Mouse (Mus musculus) liver, postnatal 0 days (tissue): ENCODE data around the gene Dnah12.

ENCODE experiments used
- CTCF ChIP-seq: sonication (generic); IDR thresholded peaks from 2 replicates; pipeline ENCODE4 v1.5.1; 2016; ENCODE audit warnings: antibody characterized with exemption, low read depth
- EP300 ChIP-seq: IDR thresholded peaks from 2 replicates; pipeline ENCODE4 v1.6.1; 2016; ENCODE audit warnings: antibody characterized with exemption, low read depth, mild to moderate bottlenecking

DNA sequence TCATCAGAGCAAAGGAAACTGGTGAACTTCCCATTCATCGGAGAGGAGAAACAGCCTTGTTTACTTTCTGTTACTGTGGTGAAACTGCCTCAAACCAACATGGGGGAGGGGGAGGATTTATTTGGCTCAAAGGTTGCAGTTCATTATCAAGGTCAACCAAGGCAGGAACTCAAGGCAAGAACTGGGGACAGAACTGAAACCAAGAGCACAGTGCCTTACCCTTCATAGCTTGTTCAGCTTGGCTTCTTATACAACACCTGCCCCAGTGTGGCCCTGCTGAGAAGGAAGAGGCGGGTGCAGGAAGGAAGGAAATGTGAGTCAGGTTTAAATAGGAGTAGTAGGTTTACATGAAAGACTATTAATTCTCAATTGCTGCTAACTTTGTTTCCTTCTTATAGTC is 165.3 kb downstream of the Dnah12 start:
- TF ChIP-seq CTCF (no peak), EP300 (no peak)
